In genomic region chr19:33983043-33983442, GRCm38 (mm10) we compare ENCODE assay signal across 25 mouse cellular contexts. TPM values are rescaled to one million over a fixed set of nuclear protein-coding genes. Genes with fewer than 3 reads are reported as not detected.
DNase-seq lines count a peak whose midpoint lies in the region.
"Had no signal": no experiment of that assay in that cellular context is flagged by ENCODE, and none has a peak within 500 bp of the region (broad histone marks: within the 10 kb centered on the region; RNA-seq: fewer than 3 reads in every experiment).

No protein-coding gene starts in this region.

- peak; percentile 1 for DNase-seq in embryo, embryonic 11 days
- no peak for DNase-seq in embryo, embryonic 10 days (ENCODE audit: low spot score)
- peak; percentile 78 for DNase-seq in fat pad, adult 2 months (ENCODE audit: extremely low read depth, low read depth, low spot score)
- peak; percentile 83 for DNase-seq in gonadal fat pad, adult 2 months (ENCODE audit: low read depth)
- DNase-seq in lung, postnatal 14 days = no peak
- no peak for DNase-seq in layer of hippocampus, adult 9-11 months
- DNase-seq: adrenal gland, adult 2 months; adrenal gland, postnatal 10 days; adrenal gland, postnatal 25 days; cerebellum, adult 11 months; cerebellum, adult 18-20 months; cerebellum, adult 8-10 months; cerebellum, adult 9-11 months; cerebellum, postnatal 14 days; cerebellum, postnatal 36 days had no signal

RNA-seq across cellular contexts. Expression of gene Lipf, which starts 22.1 kb away (rescaled TPM):
- polyA plus RNA-seq in gonadal fat pad, adult 2 months (2012; rRNA removed) = 1.5 and 2.1 TPM in 2 replicates
- polyA plus RNA-seq: adrenal gland, adult 2 months; brain, embryonic 14.5 days; C2C12; embryonic facial prominence, embryonic 11.5 days; embryonic facial prominence, embryonic 13.5 days; embryonic facial prominence, embryonic 15.5 days; erythroblast, embryonic 14.5 days; forebrain, embryonic 12.5 days; forebrain, embryonic 14.5 days; forebrain, embryonic 16.5 days; frontal cortex, adult 2 months had no signal

RNA-seq across cellular contexts. Expression of gene Lipk, which starts 25.0 kb away (rescaled TPM):
- polyA plus RNA-seq in gonadal fat pad, adult 2 months (2012; rRNA removed) = 0.77 and 1.00 TPM in 2 replicates
- polyA plus RNA-seq: adrenal gland, adult 2 months; brain, embryonic 14.5 days; C2C12; embryonic facial prominence, embryonic 11.5 days; erythroblast, embryonic 14.5 days; forebrain, embryonic 12.5 days; forebrain, embryonic 14.5 days; forebrain, embryonic 16.5 days; frontal cortex, adult 2 months had no signal

Comparison
In these comparisons a context has a peak if more than half of its experiments do, and no peak if none do; other contexts are left out.
1. DNase-seq: peak in embryo, embryonic 11 days (single experiment), fat pad, adult 2 months (single experiment) and gonadal fat pad, adult 2 months (single experiment); none in embryo, embryonic 10 days (single experiment), lung, postnatal 14 days (single experiment) and layer of hippocampus, adult 9-11 months (single experiment).